Mouse (Mus musculus): ENCODE measurements at regions not wholly inside any gene's neighbourhood (a gene's known extent, or its start where the extent isn't known, plus 50 kb on each side); places are given as distances from the start of the nearest gene placed in this dataset.
A peak's percentile ranks its signal among the peaks of the same experiment; 100 is the strongest.

DNA sequence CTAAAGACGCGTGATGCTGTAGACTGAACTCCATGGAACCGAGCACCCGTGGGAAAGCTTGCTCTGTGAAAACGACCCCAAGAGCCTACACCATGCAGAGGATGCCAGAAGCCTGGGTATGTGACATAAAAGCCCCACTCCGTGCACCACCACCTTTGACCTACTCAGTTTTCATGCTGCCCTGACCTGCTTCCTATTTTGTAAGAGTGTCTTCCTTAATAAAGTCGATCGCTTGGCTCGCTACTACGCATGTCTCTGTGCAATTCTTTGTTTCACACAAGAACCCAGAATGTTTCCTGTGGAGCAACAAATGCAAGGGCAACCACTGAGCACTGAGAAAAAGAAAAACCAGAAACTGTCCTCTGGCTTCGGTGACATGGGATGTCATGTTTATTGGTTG, 60.5 kb downstream of the Sec61b start:
- no peak for DNase-seq (ENCODE audit: extremely low spot score in 1 of 2, low spot score in 1 of 2)

DNA sequence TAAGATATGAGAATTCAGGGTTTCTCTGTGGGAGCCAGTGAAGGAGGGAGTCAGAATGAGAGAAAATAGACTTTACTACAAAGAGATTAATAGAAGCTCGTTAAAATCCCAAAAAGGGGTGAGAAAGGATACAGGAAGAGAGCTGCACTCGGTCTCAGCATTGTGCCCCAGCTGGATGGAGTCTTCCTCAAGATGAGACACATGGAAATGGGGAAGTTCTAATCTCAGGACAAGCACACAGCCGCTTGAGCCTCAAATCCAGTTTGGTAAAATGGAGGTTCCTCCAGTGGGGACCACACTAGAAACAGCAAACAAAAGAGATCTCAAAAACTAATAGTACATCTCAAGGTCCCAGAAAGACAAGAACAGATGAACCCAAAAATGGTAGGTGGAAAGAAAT, 93.2 kb downstream of the Sec61b start:
- no peak for DNase-seq (ENCODE audit: extremely low spot score in 1 of 2, low spot score in 1 of 2)

DNA sequence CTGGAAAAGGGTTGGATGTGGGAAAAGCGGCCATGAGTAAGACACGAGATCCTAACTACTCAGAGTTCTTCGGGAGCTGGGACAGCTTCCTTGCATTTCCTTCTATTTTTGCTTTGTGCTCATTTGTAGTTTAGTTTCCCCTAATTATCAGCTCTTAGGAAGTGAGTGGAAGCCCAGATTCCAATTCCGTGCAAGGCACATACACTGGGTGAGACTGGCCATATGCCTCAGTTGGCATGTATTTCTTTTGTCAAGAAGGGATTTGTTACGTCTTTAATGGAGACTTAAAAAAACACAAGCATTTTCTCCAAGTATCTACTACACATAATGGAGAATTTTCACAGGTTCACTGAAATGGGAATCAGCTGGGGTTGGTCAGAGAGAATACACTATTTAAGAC, 96.4 kb downstream of the Sec61b start:
- DNase-seq (ENCODE audit: extremely low spot score in 1 of 2, low spot score in 1 of 2) = no peak

DNA sequence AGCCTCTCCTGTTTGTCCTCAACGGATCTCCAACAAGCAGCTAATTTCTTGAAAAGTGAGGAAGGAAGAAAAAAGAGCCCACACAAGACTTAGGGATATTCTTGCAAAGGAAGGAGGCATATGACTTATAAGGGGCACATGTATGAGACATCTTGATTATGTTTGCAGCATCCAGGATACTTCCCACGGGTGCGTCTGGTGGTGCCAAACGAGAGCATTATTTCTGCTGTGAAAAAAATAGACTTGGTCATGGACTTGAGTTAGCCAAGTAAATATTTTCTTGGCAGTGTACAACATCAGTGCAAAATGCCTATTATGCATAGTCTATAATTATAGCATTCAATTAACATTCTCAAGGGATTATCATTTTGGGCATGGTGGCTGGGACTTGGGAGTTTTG, 101.6 kb downstream of the Sec61b start:
- DNase-seq (ENCODE audit: extremely low spot score in 1 of 2, low spot score in 1 of 2) = peak in 1 of 2 experiments; percentile 19

DNA sequence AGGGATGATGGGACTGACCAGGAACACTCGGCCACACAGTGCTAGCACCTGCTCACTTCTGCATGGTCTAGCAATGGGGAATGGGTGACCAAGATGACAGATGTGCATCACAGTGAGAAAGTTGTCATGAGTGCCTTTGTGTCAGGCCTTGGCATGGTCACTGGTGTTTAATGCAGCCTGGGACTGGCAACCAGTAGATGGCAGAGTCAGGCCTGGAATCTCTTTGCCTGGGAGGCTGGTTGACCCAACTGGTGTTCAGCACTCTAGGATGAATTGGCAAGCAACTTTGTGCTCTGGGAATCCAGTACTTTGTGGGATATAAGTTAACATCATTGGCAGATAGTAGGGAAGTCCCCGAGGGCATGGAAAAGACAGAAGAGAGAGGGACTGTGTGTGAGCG, 103.0 kb downstream of the Sec61b start:
- peak in 1 of 2 experiments; percentile 64 for DNase-seq (ENCODE audit: extremely low spot score in 1 of 2, low spot score in 1 of 2)

DNA sequence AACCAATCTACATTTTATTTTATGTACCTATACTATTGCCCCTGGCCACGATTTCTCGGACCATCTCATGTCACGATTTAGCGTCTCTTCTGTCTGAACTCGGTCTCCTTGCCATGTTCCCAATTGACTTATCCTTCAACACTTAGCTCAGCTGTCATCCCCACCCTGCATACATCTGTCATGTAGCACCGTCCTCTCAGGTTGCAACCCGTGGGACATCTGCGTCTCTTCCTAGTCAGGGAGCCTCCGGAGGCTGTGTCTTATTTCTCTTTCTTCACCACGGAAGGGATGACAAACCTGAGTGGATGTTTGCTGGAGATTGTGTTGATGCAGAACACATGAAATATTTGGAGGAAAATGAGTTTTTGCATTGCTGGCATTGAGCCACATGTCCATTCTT, 104.2 kb downstream of the Sec61b start:
- no peak for DNase-seq (ENCODE audit: extremely low spot score in 1 of 2, low spot score in 1 of 2)

DNA sequence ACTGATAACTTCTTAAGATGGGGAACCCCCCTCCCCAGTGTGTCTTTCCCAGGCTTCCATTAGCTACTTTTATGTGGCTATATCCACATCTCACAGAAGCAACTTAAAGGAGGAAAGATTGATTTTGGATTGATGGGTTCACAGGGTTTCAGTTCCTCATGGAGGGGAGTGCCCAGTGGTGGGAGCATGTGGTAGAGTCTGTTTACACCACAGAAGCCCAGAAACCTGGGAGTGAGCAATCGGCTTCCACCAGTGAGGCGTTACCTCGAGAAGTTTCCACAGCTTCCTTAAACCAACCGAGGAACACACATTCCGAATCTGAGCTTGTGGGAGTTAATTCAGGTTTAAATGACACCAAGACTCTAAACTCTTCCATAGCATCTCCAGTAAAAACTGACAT, 106.1 kb downstream of the Sec61b start:
- no peak for DNase-seq (ENCODE audit: extremely low spot score in 1 of 2, low spot score in 1 of 2)

DNA sequence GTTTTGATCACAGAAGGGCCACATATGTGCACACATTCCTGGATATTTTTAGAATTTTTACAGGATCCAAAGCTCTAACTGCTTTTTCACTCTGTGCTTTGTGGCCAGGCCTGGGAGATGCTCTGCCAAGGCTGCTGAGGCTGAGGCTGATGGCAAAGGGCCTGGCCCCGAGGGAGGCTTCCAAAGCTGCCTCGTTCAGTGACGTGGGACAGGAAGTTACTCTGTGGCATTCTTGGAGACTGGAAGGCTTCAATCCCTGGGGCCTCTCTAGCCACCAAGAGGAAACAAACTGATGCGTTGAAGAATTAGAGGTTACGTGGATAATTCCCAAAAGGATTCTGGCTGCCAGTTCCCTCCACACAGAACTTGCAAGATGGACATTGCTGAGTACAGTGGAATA, 112.8 kb downstream of the Sec61b start:
- DNase-seq (ENCODE audit: extremely low spot score in 1 of 2, low spot score in 1 of 2) = no peak

DNA sequence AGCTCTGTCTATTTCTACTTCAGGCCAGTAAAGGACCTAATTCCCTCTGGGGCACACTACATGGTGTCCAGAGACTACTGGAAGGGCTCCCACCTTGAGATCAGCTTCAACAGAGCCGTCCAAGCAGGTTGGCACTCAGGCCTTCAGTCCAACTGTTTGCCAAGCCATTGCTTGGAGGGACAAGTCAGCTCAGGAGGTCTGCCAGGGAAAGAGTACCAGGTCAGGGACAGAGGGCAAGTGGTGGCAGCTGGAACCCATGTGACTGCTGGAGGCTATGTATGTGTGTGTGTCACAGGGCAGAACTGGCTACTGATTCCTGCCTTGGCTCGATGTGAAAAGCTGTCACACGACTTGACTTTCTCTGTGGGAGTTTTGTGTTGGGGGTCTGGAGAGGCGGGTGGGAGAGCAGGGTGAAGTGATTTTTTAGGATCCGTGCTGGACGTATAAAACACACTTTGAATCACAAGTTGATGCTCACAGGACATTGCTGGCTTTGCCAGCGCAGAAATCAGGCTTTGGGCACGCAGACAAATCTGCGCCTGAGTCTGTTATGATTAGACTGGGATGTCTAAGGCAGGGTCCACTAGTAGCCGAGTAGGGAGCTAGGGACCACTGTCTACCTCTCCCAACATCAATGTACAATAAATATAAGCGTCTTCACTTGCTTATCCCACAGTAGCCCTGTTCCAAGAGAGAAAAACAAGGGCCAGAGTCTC, 118.0 kb downstream of the Sec61b start:
- DNase-seq (ENCODE audit: extremely low spot score in 1 of 2, low spot score in 1 of 2) = no peak

DNA sequence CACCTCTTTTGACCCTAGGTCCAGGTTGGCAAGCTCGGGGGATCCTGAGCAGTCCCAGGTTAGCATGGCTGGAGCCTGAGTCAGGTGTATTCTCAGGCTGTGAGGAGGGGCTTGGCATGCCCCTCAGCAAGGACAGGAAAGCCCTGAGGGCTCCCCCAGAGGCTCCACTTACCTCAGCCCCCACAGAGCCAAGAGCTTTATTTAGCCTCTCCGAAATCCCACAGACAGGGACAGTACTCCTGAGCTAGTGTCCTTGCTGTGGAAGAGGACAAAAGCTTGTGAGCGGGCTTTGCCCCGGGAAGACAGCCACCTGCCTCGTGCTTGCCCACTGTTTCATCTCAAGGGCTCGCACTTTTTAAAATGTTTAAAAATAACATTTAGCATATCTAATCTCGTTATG, 118.7 kb downstream of the Sec61b start:
- no peak for DNase-seq (ENCODE audit: extremely low spot score in 1 of 2, low spot score in 1 of 2)

DNA sequence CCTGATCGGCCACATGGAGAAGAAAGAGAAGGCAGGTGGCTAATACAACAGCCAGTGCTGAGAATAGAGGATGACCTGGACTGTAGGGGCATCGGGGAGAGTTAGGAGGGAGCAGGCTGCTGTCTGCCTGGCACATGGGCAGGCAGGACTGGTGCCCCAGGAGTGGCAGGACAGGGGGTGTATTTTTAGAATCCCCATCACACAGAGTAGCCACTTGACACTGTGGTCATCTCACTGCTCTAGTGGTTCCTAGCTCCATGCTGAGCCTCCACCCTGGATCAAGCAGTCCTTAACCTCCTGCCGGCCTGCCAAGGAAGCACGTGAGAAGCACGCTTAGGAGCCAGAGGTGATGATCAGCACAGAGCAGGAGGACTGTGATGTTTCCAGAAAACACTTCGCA, 119.7 kb downstream of the Sec61b start:
- no peak for DNase-seq (ENCODE audit: extremely low spot score in 1 of 2, low spot score in 1 of 2)

DNA sequence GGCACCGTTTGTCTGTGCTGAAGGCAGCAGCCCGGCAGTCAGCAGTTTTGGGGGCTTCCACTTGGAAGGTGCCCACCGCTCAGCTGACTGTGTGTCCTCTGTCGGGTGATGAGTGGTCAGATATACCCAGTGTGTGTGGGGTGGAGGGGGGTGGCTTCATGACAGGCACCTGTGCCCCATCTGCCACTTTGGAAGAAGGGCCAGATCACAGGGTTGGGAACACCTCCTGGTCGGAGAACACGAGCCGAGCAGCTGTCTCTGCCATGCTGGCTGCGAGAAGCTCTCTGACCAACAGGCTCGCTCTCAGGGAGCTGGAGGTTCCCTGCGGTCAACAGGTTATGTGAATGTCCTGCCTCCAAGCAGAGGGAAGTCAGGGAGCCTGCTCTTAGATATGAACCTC, 121.4 kb downstream of the Sec61b start:
- no peak for DNase-seq (ENCODE audit: extremely low spot score in 1 of 2, low spot score in 1 of 2)

DNA sequence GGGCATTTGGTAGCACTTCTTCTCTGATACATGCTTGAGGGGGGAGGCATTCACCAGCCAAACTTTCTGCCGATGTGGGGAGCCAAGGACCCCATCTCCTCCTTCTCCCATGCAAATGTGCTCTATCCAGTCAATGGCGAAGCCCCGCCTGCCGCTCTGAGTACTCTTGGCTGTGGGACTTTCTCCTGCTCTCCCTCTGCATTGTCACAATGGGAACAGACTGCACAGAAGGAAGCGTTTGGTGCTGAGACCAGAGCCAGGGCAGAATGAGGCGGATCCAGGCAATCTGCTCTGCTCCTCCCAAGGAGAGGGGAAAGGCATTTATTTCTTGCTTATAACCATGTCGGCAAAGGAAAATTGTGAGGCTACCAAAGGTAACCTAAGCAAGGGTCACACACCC, 123.1 kb downstream of the Sec61b start:
- no peak for DNase-seq (ENCODE audit: extremely low spot score in 1 of 2, low spot score in 1 of 2)

DNA sequence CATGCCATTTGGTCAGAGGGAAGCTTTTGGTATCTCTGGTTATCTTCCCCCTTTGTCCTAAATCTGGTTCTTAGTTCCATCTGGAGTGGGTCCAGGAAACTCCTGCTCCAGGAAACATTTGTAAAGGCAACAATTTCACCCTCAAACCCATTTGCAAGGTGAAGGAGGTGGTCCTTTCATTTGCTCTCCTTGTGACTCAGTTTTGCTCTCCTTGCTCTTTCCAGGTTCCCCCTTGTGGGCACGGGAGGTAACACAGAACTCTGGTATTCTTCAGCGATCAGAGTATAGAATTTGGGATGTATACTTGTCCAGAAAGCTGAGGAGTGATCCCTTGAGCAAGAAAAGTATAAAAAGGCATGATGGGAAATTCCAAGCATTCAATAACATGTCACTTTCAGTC, 123.8 kb downstream of the Sec61b start:
- DNase-seq (ENCODE audit: extremely low spot score in 1 of 2, low spot score in 1 of 2) = peak in 1 of 2 experiments; percentile 69

DNA sequence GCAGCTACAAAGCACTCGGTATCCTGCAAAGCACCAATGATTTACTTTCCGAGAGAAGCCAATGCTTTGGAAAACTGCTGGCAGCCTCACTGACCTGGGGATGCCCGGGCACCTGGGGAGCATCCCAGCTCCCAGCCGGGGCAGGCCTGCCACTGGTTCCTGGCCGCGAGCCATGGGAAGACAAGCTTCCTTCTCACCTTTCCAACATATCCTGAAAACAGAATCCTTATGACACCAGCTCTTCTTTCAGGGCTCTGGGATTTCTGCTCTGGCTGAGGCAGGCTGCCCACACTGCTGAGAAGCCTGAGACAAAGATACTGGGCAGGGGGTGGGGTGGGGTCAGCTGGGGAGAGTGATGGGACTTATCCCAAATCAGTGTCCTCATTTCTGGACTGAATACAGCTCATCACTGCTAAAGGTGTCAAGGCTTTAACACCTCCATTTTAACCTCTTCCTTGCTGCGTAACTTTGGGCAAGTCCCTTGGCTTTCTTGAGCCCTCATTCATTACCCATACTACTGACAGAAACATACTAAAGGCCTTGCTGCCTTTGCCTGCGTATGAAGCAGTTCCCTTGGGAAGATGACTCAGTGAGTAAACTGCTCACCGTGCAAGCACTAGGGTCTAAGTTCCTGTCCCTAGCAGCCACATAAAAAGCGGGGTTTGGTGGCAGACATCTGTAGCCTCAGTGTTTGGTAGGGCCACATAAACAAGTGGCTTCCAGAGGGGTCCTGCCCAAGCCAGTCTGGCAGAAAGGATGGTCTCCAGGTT, 127.0 kb downstream of the Sec61b start:
- no peak for DNase-seq (ENCODE audit: extremely low spot score in 1 of 2, low spot score in 1 of 2)

DNA sequence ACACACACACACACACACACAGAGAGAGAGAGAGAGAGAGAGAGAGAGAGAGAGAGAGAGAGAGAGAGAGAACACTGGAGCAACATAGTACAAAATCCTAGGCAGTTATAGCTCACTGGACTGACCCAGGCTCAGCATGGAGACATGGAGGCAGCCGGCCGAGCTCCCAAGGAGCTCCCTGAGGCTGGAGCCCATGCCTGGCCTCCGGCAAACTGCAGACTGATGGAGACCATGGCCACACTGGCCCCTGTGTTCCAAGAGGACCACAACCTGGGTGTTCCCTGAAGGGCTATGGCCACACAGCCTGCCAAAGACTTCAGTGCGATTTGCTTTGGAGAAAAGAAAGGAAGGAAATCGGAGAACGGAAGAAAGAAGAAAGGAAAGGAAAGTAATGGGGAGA, 128.9 kb downstream of the Sec61b start:
- no peak for DNase-seq (ENCODE audit: extremely low spot score in 1 of 2, low spot score in 1 of 2)

DNA sequence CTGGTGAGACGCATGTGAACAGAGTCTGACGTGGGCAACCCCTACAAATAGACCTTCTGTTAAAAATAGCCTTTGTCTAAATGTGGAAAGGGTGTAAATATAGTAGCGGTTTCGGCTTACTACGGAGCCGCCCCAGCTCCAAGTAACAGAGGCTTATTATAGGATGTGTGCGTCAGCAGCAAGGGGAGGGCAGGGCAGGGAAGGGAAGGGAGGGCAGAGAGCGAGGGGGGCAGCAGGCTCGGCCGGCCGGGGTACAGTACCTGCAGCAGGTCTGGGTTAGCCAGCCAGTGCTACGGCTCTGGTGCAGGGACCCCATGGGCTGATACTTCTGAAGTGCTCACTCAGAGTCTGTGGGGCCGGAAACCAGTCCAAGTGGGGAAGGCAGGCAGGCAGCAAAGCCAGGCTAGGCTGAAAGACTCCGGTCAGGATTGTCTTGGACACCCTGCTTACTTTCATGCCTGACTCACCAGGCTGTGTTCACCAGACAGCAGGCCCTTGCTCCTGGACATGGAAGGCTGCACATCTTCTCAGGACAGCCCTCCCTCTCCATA, 129.5 kb downstream of the Sec61b start:
- peak; percentile 27 to 67 for DNase-seq (ENCODE audit: extremely low spot score in 1 of 2, low spot score in 1 of 2)

DNA sequence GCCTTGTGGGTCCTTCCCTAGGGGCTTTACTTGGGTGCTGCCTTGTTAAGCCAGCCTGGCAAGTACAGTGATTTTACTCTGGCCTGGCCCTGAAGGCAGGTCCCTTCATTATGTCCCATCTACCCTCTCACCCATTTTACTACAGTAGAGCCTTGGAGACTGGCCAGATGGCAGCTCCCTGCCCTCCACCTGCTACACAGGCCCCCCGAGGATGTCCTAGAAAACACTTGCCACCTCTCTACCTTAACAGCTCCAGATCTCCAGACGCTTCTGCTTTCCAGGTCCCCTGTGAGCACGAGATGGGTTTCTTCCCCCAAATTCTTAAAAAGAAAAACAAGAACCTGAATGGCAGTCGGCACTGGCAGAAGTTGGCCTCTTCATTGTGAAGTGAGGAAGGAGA, 131.2 kb downstream of the Sec61b start:
- DNase-seq (ENCODE audit: extremely low spot score in 1 of 2, low spot score in 1 of 2) = no peak

DNA sequence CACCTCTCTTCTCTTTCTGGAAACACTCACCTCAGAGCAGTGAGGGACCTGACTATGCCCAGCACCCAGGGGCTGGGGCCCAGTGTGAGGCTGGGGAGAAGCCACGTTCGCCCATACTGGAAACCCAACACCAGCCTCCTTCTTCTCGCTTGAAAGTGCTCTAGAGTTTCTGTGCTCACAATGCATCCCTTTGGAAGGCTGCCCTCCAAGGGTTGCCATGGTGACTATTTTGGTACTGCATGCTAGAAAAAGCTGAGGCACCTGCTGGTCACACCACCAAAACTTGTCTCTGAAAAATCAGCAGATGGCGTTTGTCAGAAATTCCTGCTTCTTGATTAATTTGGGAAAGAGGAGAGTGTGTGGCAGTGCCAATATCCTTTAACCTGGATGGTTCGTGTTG, 134.2 kb downstream of the Sec61b start:
- DNase-seq (ENCODE audit: extremely low spot score in 1 of 2, low spot score in 1 of 2) = peak; percentile 88 to 94

DNA sequence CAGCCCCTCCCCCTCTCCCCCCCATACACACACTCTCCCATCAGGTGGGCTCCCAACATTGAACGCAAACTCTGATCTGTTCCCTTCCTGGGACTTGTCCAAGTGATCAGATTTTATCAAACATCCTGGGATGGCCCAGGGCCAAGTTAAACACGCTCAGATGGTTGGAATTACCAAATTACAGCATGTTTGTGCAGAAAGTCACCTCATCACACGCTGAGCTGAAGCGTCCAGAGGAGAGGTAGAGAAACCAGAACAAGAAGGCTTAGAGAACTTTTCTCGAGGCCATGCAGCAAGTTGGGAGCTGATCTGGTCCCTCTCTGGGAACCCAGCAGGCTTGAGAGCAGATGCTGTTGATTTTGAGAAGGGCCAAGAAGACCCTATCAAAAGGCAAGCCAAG, 136.5 kb downstream of the Sec61b start:
- DNase-seq (ENCODE audit: extremely low spot score in 1 of 2, low spot score in 1 of 2) = no peak

DNA sequence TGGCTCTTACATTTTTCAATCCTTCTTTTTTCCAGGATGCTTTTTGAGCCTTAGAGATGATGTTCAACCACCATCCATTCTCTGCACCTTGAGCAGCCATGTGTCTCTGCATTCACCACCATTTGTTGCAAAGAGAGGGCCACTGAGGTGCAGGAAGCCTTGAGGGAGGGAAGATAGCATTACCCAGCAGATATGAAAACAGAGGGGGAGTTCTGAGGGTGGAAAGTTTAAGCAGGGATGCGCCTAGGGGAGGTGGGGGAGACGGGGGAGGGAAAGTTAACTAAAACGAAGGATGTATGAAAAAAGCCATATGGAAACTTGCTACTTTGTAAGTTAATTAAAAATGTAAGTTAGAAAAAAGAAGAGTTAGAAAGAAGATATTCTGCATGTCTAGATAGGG, 142.1 kb downstream of the Sec61b start:
- DNase-seq (ENCODE audit: extremely low spot score in 1 of 2, low spot score in 1 of 2) = no peak

DNA sequence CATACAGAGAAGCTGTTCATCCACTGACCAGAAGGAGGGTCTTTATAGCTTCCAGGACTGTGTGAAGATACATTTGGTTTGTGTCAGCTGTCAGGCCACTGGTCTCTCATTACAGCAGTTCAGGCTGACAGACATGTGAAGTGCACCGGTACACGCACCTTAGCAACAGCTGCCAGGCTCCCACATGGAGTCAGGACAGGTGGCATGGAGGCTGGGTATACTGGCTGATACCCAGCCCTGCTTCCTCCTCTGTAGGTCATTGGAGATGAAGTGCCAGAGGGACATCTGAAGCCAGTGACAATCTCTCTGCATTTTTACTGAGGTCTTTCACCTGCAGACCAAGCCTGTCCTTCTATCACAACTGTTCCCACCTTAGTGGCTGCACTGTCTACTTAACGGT, 146.2 kb downstream of the Sec61b start:
- DNase-seq (ENCODE audit: extremely low spot score in 1 of 2, low spot score in 1 of 2) = no peak

Measured in frontal cortex, adult 2 months (tissue).